Mouse (Mus musculus) thymus, adult 2 months (tissue): ENCODE results near the gene Gm7903.
"Not testable (repeated sequence)": the region's sequence is repeated elsewhere in the genome, so short reads cannot be mapped to it uniquely, and the experiment has no call there.

Experiments
- CTCF ChIP-seq: fragments of 200-500 bp; IDR thresholded peaks from 2 replicates; pipeline ENCODE4 v1.5.1; 2012; ENCODE audit warnings: mild to moderate bottlenecking, control low read depth, low read length, moderate library complexity, borderline replicate concordance; ENCODE audit not compliant: control insufficient read depth, poor library complexity, insufficient read depth; ENCODE audit errors: extremely low read depth
- POLR2A ChIP-seq: fragments of 200-500 bp; IDR thresholded peaks from 2 replicates; pipeline ENCODE4 v1.6.1; 2012; ENCODE audit warnings: mild to moderate bottlenecking, low read length, control low read depth, moderate library complexity; ENCODE audit not compliant: control insufficient read depth, poor library complexity, insufficient read depth; ENCODE audit errors: extremely low read depth

DNA sequence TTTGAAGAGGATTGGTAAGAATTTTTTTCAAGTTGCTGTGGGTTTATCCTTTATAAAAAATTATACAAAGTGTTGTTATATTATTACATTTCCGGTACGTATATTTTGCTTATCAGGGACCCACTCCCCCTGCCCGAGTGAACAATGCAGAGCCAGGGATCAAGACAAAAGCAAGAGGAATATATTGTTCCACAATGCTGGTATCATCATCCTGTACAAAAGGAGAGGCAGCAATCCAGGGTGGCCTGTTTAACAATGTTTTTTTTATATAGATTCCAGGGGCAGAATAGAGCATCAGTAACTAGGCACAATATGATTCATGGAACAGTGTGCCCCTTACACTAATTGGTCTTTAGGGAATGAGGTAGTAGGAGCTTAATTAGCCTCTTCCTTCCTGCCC lies 30.5 kb downstream of the Gm7903 start:
- TF ChIP-seq POLR2A, CTCF: not testable (repeated sequence)
